Mouse (Mus musculus) adrenal gland, adult 18-20 months (tissue): Measurements from ENCODE around the gene Tmem41a. TPM values are rescaled to one million over a fixed set of nuclear protein-coding genes. Genes with fewer than 3 reads are reported as not detected.

Source experiments
- DNase-seq, 2 experiments: peaks; one replicate each; pipeline ENCODE4 v3.0.0; 2021 to 2022; ENCODE audit warnings: low spot score in 2 of 2
- total RNA-seq, 2 experiments: library from RNA; stranded (reverse); gene quantifications; 1 replicate in 1 of 2; 2 replicates in 1 of 2; pipeline ENCODE4 v1.2.3; 2021

Gene Tmem41a
- total RNA-seq, 2 experiments from 2014 or later, result 15.5 to 22.7 TPM

DNA sequence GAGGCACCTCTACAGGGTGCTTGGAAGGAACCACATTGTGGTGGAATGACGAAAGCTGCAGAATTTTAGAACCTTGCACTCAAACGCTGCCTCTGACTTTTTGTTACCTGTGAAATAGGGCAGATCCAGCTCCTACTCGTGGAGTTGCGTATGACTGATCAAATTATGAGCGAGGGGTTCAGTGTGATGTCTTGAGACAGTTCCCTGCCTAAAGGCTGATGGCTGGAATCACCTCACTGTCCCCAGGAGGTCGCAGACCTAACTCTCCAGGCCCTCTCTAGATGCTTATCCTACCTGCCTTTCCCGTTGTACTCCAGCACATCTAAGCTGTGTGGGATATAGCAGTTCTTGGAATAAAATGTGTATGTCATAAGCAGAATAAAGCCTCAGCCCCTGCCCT is 41.4 kb downstream of the Tmem41a start:
- DNase-seq, result no peak

GRCm38 (mm10) chr16:21904636-21905035 is 42.7 kb downstream of the Tmem41a start:
- no peak for DNase-seq

DNA sequence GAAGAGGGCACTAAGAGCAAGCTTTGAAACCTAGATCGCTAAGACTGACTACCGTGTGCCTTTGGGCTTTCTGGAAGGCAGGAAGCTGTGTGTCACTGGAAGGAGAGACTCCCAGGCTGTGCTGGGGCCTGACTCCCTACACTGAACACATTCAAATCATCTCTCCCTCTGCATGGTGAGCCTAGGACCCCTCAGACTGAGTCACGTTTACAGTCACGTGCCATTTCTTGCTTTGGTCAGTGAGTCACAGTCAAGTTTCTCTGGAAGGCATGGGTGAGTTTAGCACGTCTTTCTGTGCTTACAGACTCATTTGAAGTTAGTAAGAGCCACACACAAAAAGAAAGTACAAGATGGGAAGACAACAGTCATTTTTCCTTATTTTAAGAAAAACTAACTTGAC is 46.1 kb downstream of the Tmem41a start:
- DNase-seq, result no peak

DNA sequence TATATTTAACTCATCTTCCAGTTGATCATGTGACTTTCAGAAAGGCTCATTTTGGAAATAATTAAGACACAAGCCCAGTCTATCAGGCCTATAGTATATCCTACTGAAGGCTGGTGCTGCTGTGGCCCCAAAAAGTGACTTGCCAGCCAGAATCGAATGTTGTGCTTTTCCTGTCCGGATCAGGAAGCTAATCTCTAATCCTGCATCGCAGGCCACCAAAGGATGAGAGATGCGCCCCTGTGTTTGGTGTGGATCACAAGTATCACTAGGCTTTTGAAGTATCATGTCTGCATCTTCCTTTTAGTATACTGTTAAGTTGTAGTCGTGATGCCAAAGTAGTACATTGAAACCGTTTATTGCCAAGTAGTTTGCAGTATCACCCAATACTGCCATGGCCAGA is 53.5 kb downstream of the Tmem41a start:
- DNase-seq, result no peak

- DNase-seq, result no peak
These were observed 59.8 kb downstream of the Tmem41a start for GRCm38 (mm10) chr16:21887601-21888000.

Other genes starting within 250 kb of the Tmem41a start
- gene Ehhadh, start 159.7 kb downstream of the Tmem41a start, total RNA-seq, result 10 to 100 TPM; 31.4 to 36.6 TPM
- gene Map3k13, start 153.2 kb downstream of the Tmem41a start, total RNA-seq, result under 1 TPM; 0.70 to 0.77 TPM
- gene Liph, start 48.1 kb upstream of the Tmem41a start, total RNA-seq, result under 1 TPM; 0.22 to 0.66 TPM
- gene Senp2, start 61.9 kb upstream of the Tmem41a start, total RNA-seq, result 10 to 100 TPM; 52.9 to 71.5 TPM
- 10 to 100 TPM; 10.6 to 11.2 TPM for gene Igf2bp2, start 215.7 kb upstream of the Tmem41a start, total RNA-seq